Mouse (Mus musculus) olfactory bulb, adult 2 months (tissue): ENCODE data around the gene Cd200r3.

Source experiments
- CTCF ChIP-seq: fragments of 200-500 bp; IDR thresholded peaks from 2 replicates; pipeline ENCODE4 v1.5.1; 2012; ENCODE audit warnings: low read depth, mild to moderate bottlenecking, low read length, moderate library complexity; ENCODE audit not compliant: insufficient read depth
- POLR2A ChIP-seq: fragments of 200-500 bp; IDR thresholded peaks from 2 replicates; pipeline ENCODE4 v1.6.1; 2012; ENCODE audit warnings: mild to moderate bottlenecking, low read depth, low read length, moderate library complexity; ENCODE audit not compliant: insufficient read depth

DNA sequence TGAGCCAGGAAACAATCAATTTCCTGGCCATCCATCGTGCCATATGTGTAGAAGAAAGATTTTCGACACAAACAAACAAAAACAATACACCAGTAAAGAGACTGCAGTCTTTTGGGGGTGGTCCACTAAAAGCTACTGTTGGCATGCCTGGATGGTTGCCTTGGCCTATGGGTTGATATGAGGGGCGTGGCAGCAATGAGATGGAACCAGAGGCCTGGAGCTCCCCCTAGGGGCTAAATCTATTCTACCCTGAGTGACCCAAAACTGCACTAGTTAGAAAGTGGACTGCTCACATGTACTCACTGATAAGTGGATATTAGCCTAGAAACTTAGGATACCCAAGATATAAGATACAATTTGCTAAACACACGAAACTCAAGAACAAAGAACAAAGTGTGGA, 80.4 kb downstream of the Cd200r3 start:
- TF ChIP-seq POLR2A = no peak
- no peak for TF ChIP-seq CTCF
